Mouse (Mus musculus) liver, postnatal 0 days (tissue): Measurements from ENCODE around the gene Sdhaf1.

Experiments
- CTCF ChIP-seq: sonication (generic); IDR thresholded peaks from 2 replicates; pipeline ENCODE4 v1.5.1; 2016; ENCODE audit warnings: antibody characterized with exemption, low read depth
- EP300 ChIP-seq: IDR thresholded peaks from 2 replicates; pipeline ENCODE4 v1.6.1; 2016; ENCODE audit warnings: antibody characterized with exemption, low read depth, mild to moderate bottlenecking

- TF ChIP-seq CTCF (no peak), EP300 (no peak)
Observed at GRCm38 (mm10) chr7:30281522-30281921, 42.2 kb downstream of the Sdhaf1 start.
